ENCODE assay signal across 15 mouse cellular contexts in the genomic region with DNA sequence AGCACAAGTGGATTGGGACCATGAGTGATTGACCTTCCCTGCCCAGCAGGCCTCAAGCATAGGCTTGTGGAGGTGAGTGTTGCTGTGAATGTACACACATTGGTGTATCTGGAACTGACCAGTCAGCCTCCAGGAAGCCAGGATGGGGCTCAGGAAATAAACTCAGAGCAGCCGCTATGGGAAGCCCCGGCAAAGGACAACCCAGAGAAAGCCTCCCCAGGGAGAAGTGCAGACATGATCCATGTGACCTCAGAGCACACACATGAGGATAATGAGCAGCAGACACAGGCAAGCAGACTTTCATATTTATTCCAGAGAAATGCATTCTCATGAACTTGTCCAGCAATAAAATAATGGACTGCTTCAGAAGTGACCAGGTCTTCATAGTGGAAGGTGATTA.
DNase-seq lines count a peak whose midpoint lies in the region; ATAC-seq and TF ChIP-seq lines count a peak whose summit lies in the region.
"Had no signal": no experiment of that assay in that cellular context is flagged by ENCODE, and none has a peak within 500 bp of the region (broad histone marks: within the 10 kb centered on the region; RNA-seq: fewer than 3 reads in every experiment).

No protein-coding gene starts in this region.

- 64% methylated on average over 2 of the region's 2 CpGs for WGBS in hindbrain, embryonic 10.5 days
- WGBS in hindbrain, embryonic 12.5 days = 47% methylated on average over 2 of the region's 2 CpGs
- 62% methylated on average over 2 of the region's 2 CpGs for WGBS in heart, postnatal 0 days

- H3K27ac ChIP-seq in hindbrain, embryonic 10.5 days = peak overlapping the region; percentile 53; the same call in 1 of the 2 replicates
- H3K27ac ChIP-seq in hindbrain, embryonic 12.5 days = no peak overlapping the region
- peak overlapping the region; percentile 65 for H3K27ac ChIP-seq in heart, postnatal 0 days (ENCODE audit: low read depth)
- H3K27ac ChIP-seq: embryonic facial prominence, embryonic 15.5 days; hindbrain, embryonic 15.5 days had no signal

- no peaks in the 10 kb centered on the region for H3K27me3 ChIP-seq in hindbrain, embryonic 10.5 days (ENCODE audit: insufficient read depth, poor library complexity, severe bottlenecking)
- no peaks in the 10 kb centered on the region for H3K27me3 ChIP-seq in hindbrain, embryonic 12.5 days
- no peaks in the 10 kb centered on the region for H3K27me3 ChIP-seq in megakaryocyte, embryonic 14.5 days (replicated peaks)
- no peaks in the 10 kb centered on the region for H3K27me3 ChIP-seq in heart, postnatal 0 days (ENCODE audit: control insufficient read depth, insufficient read depth, low read length)
- H3K27me3 ChIP-seq: embryonic facial prominence, embryonic 15.5 days; hindbrain, embryonic 15.5 days had no signal

- no peak for ATAC-seq in hindbrain, embryonic 12.5 days (ENCODE audit: low FRiP score)
- no peak for ATAC-seq in megakaryocyte, adult 5-6 weeks (ENCODE audit: poor library complexity, severe bottlenecking)
- ATAC-seq in heart, postnatal 0 days (ENCODE audit: insufficient read depth, low read depth) = no peak

- no peaks in the 10 kb centered on the region for H3K36me3 ChIP-seq in hindbrain, embryonic 10.5 days
- no peaks in the 10 kb centered on the region for H3K36me3 ChIP-seq in hindbrain, embryonic 12.5 days
- peaks cover 8% of the 10 kb centered on the region for H3K36me3 ChIP-seq in megakaryocyte, embryonic 14.5 days (replicated peaks; ENCODE audit: low read length)
- H3K36me3 ChIP-seq in heart, postnatal 0 days (replicated peaks; ENCODE audit: control insufficient read depth, insufficient read depth, low read length) = no peaks in the 10 kb centered on the region
- H3K36me3 ChIP-seq: embryonic facial prominence, embryonic 15.5 days; hindbrain, embryonic 15.5 days had no signal

- no peak for TF ChIP-seq CTCF in heart, postnatal 0 days (IDR thresholded peaks at IDR 0.05; ENCODE audit: low read depth)

- H3K9ac ChIP-seq in hindbrain, embryonic 12.5 days = no peak overlapping the region
- no peak overlapping the region for H3K9ac ChIP-seq in heart, postnatal 0 days (replicated peaks; ENCODE audit: low read depth, low read length)
- H3K9ac ChIP-seq: embryonic facial prominence, embryonic 15.5 days; hindbrain, embryonic 15.5 days had no signal

- DNase-seq in hindbrain, embryonic 10.5 days (ENCODE audit: low spot score) = no peak
- no peak for DNase-seq in heart, postnatal 0 days (ENCODE audit: low spot score)
- no peak for DNase-seq in left cerebral cortex, adult 9 months (ENCODE audit: low spot score in 2 of 2)
- DNase-seq in layer of hippocampus, adult 8-10 months (ENCODE audit: low spot score in 2 of 2) = no peak
- DNase-seq: adrenal gland, adult 8-10 months; kidney, adult 9 months; lung, postnatal 36 days; midbrain, embryonic 14.5 days; right cerebral cortex, postnatal 25 days; thymus, postnatal 4 days had no signal

- peaks cover 48% of the 10 kb centered on the region for H3K4me1 ChIP-seq in hindbrain, embryonic 10.5 days (replicated peaks)
- peaks cover 21% of the 10 kb centered on the region for H3K4me1 ChIP-seq in hindbrain, embryonic 12.5 days
- peaks cover 87% of the 10 kb centered on the region for H3K4me1 ChIP-seq in megakaryocyte, embryonic 14.5 days
- H3K4me1 ChIP-seq in heart, postnatal 0 days (ENCODE audit: control insufficient read depth, insufficient read depth) = peaks cover 7% of the 10 kb centered on the region

- H3K4me3 ChIP-seq in hindbrain, embryonic 10.5 days = no peak overlapping the region
- H3K4me3 ChIP-seq in hindbrain, embryonic 12.5 days = no peak overlapping the region
- H3K4me3 ChIP-seq in megakaryocyte, embryonic 14.5 days (replicated peaks) = peak overlapping the region; percentile 64
- no peak overlapping the region for H3K4me3 ChIP-seq in heart, postnatal 0 days (ENCODE audit: low read depth, low read length)
- H3K4me3 ChIP-seq: embryonic facial prominence, embryonic 15.5 days; hindbrain, embryonic 15.5 days had no signal

- TF ChIP-seq EP300 in heart, postnatal 0 days (IDR thresholded peaks at IDR 0.05; ENCODE audit: low read depth) = no peak

- no peak overlapping the region for H3K4me2 ChIP-seq in hindbrain, embryonic 12.5 days (replicated peaks)
- no peak overlapping the region for H3K4me2 ChIP-seq in heart, postnatal 0 days (ENCODE audit: low read depth, low read length)
- H3K4me2 ChIP-seq: embryonic facial prominence, embryonic 15.5 days; hindbrain, embryonic 15.5 days had no signal

- no peaks in the 10 kb centered on the region for H3K9me3 ChIP-seq in hindbrain, embryonic 10.5 days
- H3K9me3 ChIP-seq in hindbrain, embryonic 12.5 days (replicated peaks) = no peaks in the 10 kb centered on the region
- no peaks in the 10 kb centered on the region for H3K9me3 ChIP-seq in megakaryocyte, embryonic 14.5 days
- H3K9me3 ChIP-seq in heart, postnatal 0 days (replicated peaks; ENCODE audit: control insufficient read depth, low read length) = no peaks in the 10 kb centered on the region
- H3K9me3 ChIP-seq: embryonic facial prominence, embryonic 15.5 days; hindbrain, embryonic 15.5 days had no signal
